In genomic region chr5:34289286-34289685, GRCm38 (mm10) we compare ENCODE assay signal across 26 mouse cellular contexts. TPM values are rescaled to one million over a fixed set of nuclear protein-coding genes. Genes with fewer than 3 reads are reported as not detected.
A peak's percentile ranks its signal among the peaks of the same experiment; 100 is the strongest.
DNase-seq lines count a peak whose midpoint lies in the region; ATAC-seq and TF ChIP-seq lines count a peak whose summit lies in the region.
"Had no signal": no experiment of that assay in that cellular context is flagged by ENCODE, and none has a peak within 500 bp of the region (broad histone marks: within the 10 kb centered on the region; RNA-seq: fewer than 3 reads in every experiment).

No protein-coding gene starts in this region.

- H3K9me3 ChIP-seq in hindbrain, postnatal 0 days (ENCODE audit: low read length): no peaks in the 10 kb centered on the region
- no peaks in the 10 kb centered on the region for H3K9me3 ChIP-seq in hindbrain, embryonic 12.5 days (replicated peaks)
- no peaks in the 10 kb centered on the region for H3K9me3 ChIP-seq in forebrain, postnatal 0 days (ENCODE audit: low read length)
- no peaks in the 10 kb centered on the region for H3K9me3 ChIP-seq in midbrain, embryonic 16.5 days (replicated peaks; ENCODE audit: control insufficient read depth, low read length, poor library complexity, severe bottlenecking)
- H3K9me3 ChIP-seq: embryonic facial prominence, embryonic 12.5 days; heart, embryonic 15.5 days; kidney, embryonic 15.5 days; limb, embryonic 12.5 days; liver, embryonic 12.5 days; megakaryocyte, embryonic 14.5 days; stomach, embryonic 15.5 days had no signal

- H3K4me2 ChIP-seq in hindbrain, postnatal 0 days (ENCODE audit: low read depth, low read length): peak overlapping the region; percentile 84
- H3K4me2 ChIP-seq in hindbrain, embryonic 12.5 days (replicated peaks): no peak overlapping the region; the same call in 1 of the 2 replicates
- peak overlapping the region; percentile 77; the same call in 1 of the 2 replicates for H3K4me2 ChIP-seq in forebrain, postnatal 0 days (ENCODE audit: low read depth)
- peak overlapping the region; percentile 74; the same call in 1 of the 2 replicates for H3K4me2 ChIP-seq in midbrain, embryonic 16.5 days (ENCODE audit: low read length)

- H3K4me3 ChIP-seq in hindbrain, postnatal 0 days (ENCODE audit: low read length): no peak overlapping the region
- H3K4me3 ChIP-seq in hindbrain, embryonic 12.5 days: no peak overlapping the region
- no peak overlapping the region for H3K4me3 ChIP-seq in forebrain, postnatal 0 days (ENCODE audit: low read depth, low read length)
- 0 out of 2 replicates have a peak overlapping the region, but pooled peaks have one; percentile 58 for H3K4me3 ChIP-seq in midbrain, embryonic 16.5 days (ENCODE audit: low read depth, low read length)
- H3K4me3 ChIP-seq: erythroblast, embryonic 14.5 days; myocyte had no signal

- H3K9ac ChIP-seq in hindbrain, postnatal 0 days (replicated peaks; ENCODE audit: low read length): no peak overlapping the region
- no peak overlapping the region for H3K9ac ChIP-seq in hindbrain, embryonic 12.5 days
- no peak overlapping the region for H3K9ac ChIP-seq in forebrain, postnatal 0 days
- H3K9ac ChIP-seq in midbrain, embryonic 16.5 days (ENCODE audit: low read depth, low read length): no peak overlapping the region
- H3K9ac ChIP-seq: kidney, embryonic 15.5 days; liver, embryonic 12.5 days; stomach, embryonic 15.5 days had no signal

- no peak overlapping the region for H3K27ac ChIP-seq in hindbrain, postnatal 0 days
- H3K27ac ChIP-seq in hindbrain, embryonic 12.5 days: no peak overlapping the region
- H3K27ac ChIP-seq in forebrain, postnatal 0 days (ENCODE audit: low read depth, low read length): no peak overlapping the region
- H3K27ac ChIP-seq in midbrain, embryonic 16.5 days (ENCODE audit: low read length): no peak overlapping the region
- H3K27ac ChIP-seq: embryonic facial prominence, embryonic 12.5 days; heart, embryonic 15.5 days; kidney, embryonic 15.5 days; limb, embryonic 12.5 days; liver, embryonic 12.5 days; stomach, embryonic 15.5 days had no signal

- no peak for TF ChIP-seq CTCF in hindbrain, postnatal 0 days (IDR thresholded peaks at IDR 0.05; ENCODE audit: low read depth)
- TF ChIP-seq CTCF in forebrain, postnatal 0 days (IDR thresholded peaks at IDR 0.05; ENCODE audit: low read depth): no peak

- peak; percentile 69 for DNase-seq in cerebellum, adult 9-11 months
- no peak for DNase-seq in hindbrain, postnatal 0 days (ENCODE audit: low spot score)
- no peak for DNase-seq in forebrain, postnatal 0 days
- DNase-seq in gastrocnemius, postnatal 4 days (ENCODE audit: low spot score in 2 of 2): no peak
- DNase-seq: adrenal gland, postnatal 25 days; B cell, adult 2 months; gastrocnemius, postnatal 14 days; kidney, postnatal 4 days; lung, adult 2 months; retina, postnatal 1 day had no signal

- 57% methylated on average over 2 of the region's 2 CpGs for WGBS in hindbrain, postnatal 0 days
- WGBS in hindbrain, embryonic 12.5 days: 64% methylated on average over 2 of the region's 2 CpGs
- 52% methylated on average over 2 of the region's 2 CpGs for WGBS in forebrain, postnatal 0 days
- WGBS in midbrain, embryonic 16.5 days: 59% methylated on average over 2 of the region's 2 CpGs

- no peaks in the 10 kb centered on the region for H3K36me3 ChIP-seq in hindbrain, postnatal 0 days (ENCODE audit: insufficient read depth, low read length)
- H3K36me3 ChIP-seq in hindbrain, embryonic 12.5 days: no peaks in the 10 kb centered on the region
- H3K36me3 ChIP-seq in forebrain, postnatal 0 days (ENCODE audit: insufficient read depth): no peaks in the 10 kb centered on the region
- no peaks in the 10 kb centered on the region for H3K36me3 ChIP-seq in midbrain, embryonic 16.5 days (ENCODE audit: control insufficient read depth, insufficient read depth, low read length)
- H3K36me3 ChIP-seq: embryonic facial prominence, embryonic 12.5 days; heart, embryonic 15.5 days; kidney, embryonic 15.5 days; limb, embryonic 12.5 days; liver, embryonic 12.5 days; stomach, embryonic 15.5 days had no signal

- H3K27me3 ChIP-seq in hindbrain, postnatal 0 days (ENCODE audit: insufficient read depth, low read length): 0 out of 2 replicates have a peak, but pooled peaks cover 6% of the 10 kb centered on the region
- peaks cover 58% of the 10 kb centered on the region for H3K27me3 ChIP-seq in hindbrain, embryonic 12.5 days
- H3K27me3 ChIP-seq in forebrain, postnatal 0 days (ENCODE audit: insufficient read depth, low read length): no peaks in the 10 kb centered on the region; the same call in 1 of the 2 replicates
- H3K27me3 ChIP-seq in midbrain, embryonic 16.5 days (ENCODE audit: control insufficient read depth, insufficient read depth, low read depth, low read length): peaks cover 5% of the 10 kb centered on the region

- ATAC-seq in cerebellum, adult (ENCODE audit: insufficient number of reproducible peaks, low FRiP score, low TSS enrichment): no peak
- ATAC-seq in hindbrain, postnatal 0 days: no peak
- no peak for ATAC-seq in hindbrain, embryonic 12.5 days (ENCODE audit: low FRiP score)
- no peak for ATAC-seq in forebrain, postnatal 0 days
- ATAC-seq in midbrain, embryonic 16.5 days: no peak
- ATAC-seq: intestine, postnatal 0 days; liver, embryonic 12.5 days had no signal

- H3K4me1 ChIP-seq in hindbrain, postnatal 0 days (ENCODE audit: insufficient read depth, low read length): no peaks in the 10 kb centered on the region
- H3K4me1 ChIP-seq in hindbrain, embryonic 12.5 days: peaks cover 21% of the 10 kb centered on the region
- H3K4me1 ChIP-seq in forebrain, postnatal 0 days (ENCODE audit: insufficient read depth): no peaks in the 10 kb centered on the region
- H3K4me1 ChIP-seq in midbrain, embryonic 16.5 days (ENCODE audit: control insufficient read depth, insufficient read depth, low read length): peaks cover 15% of the 10 kb centered on the region

RNA-seq across cellular contexts. Expression of gene Cfap99, which starts 0.9 kb away (rescaled TPM):
- 0.97 TPM in 1 of 2 replicates, not detected in the other for total RNA-seq in hindbrain, postnatal 0 days (2014; rRNA removed)
- 0.13 and 0.19 TPM in 2 replicates for polyA plus RNA-seq in hindbrain, postnatal 0 days (2015; fragmentation: Nextera tagmentation; extraction: Ambion mirVana)
- 0.09 and 0.25 TPM in 2 replicates for polyA plus RNA-seq in hindbrain, embryonic 12.5 days (2016; fragmentation: Nextera tagmentation; extraction: Ambion mirVana)
- total RNA-seq in forebrain, postnatal 0 days (2014; rRNA removed): 0.08 and 0.24 TPM in 2 replicates
- polyA plus RNA-seq in forebrain, postnatal 0 days (2015; fragmentation: Nextera tagmentation; extraction: Ambion mirVana): 0.10 and 0.23 TPM in 2 replicates
- polyA plus RNA-seq in midbrain, embryonic 16.5 days (2015; fragmentation: Nextera tagmentation; extraction: Ambion mirVana): 0.10 and 0.16 TPM in 2 replicates
- under 1 TPM; 0.16 to 0.17 TPM for total RNA-seq in gastrocnemius, postnatal 4 days (2021)
- total RNA-seq: adrenal gland, postnatal 25 days; heart, adult 8-10 months; hematopoietic stem cell, adult 5-6 weeks had no signal
- polyA plus RNA-seq: embryonic facial prominence, embryonic 12.5 days; erythroblast, embryonic 14.5 days; intestine, postnatal 0 days; kidney, embryonic 15.5 days; limb, embryonic 12.5 days; liver, embryonic 12.5 days; stomach, embryonic 15.5 days; thymus, postnatal 0 days had no signal

RNA-seq across cellular contexts. Expression of gene Zfyve28, which starts 1.0 kb away (rescaled TPM):
- 10.1 and 13.9 TPM in 2 replicates for total RNA-seq in hindbrain, postnatal 0 days (2014; rRNA removed)
- 3.0 and 3.8 TPM in 2 replicates for polyA plus RNA-seq in hindbrain, postnatal 0 days (2015; fragmentation: Nextera tagmentation; extraction: Ambion mirVana)
- 2.9 and 4.1 TPM in 2 replicates for polyA plus RNA-seq in hindbrain, embryonic 12.5 days (2016; fragmentation: Nextera tagmentation; extraction: Ambion mirVana)
- 12.2 and 14.2 TPM in 2 replicates for total RNA-seq in forebrain, postnatal 0 days (2014; rRNA removed)
- polyA plus RNA-seq in forebrain, postnatal 0 days (2015; fragmentation: Nextera tagmentation; extraction: Ambion mirVana): 3.6 and 4.0 TPM in 2 replicates
- 4.0 and 4.9 TPM in 2 replicates for polyA plus RNA-seq in midbrain, embryonic 16.5 days (2015; fragmentation: Nextera tagmentation; extraction: Ambion mirVana)
- total RNA-seq in gastrocnemius, postnatal 4 days (2021): 1 to 10 TPM; 2.8 to 2.9 TPM
- polyA plus RNA-seq: erythroblast, embryonic 14.5 days; liver, embryonic 12.5 days had no signal

RNA-seq across cellular contexts. Expression of gene Rnf4, which starts 46.8 kb away (rescaled TPM):
- 103 and 104 TPM in 2 replicates for total RNA-seq in hindbrain, postnatal 0 days (2014; rRNA removed)
- polyA plus RNA-seq in hindbrain, postnatal 0 days (2015; fragmentation: Nextera tagmentation; extraction: Ambion mirVana): 119 and 127 TPM in 2 replicates
- 158 and 159 TPM in 2 replicates for polyA plus RNA-seq in hindbrain, embryonic 12.5 days (2016; fragmentation: Nextera tagmentation; extraction: Ambion mirVana)
- 116 and 122 TPM in 2 replicates for total RNA-seq in forebrain, postnatal 0 days (2014; rRNA removed)
- polyA plus RNA-seq in forebrain, postnatal 0 days (2015; fragmentation: Nextera tagmentation; extraction: Ambion mirVana): 122 and 129 TPM in 2 replicates
- polyA plus RNA-seq in midbrain, embryonic 16.5 days (2015; fragmentation: Nextera tagmentation; extraction: Ambion mirVana): 127 and 131 TPM in 2 replicates
- 10 to 100 TPM; 63.2 to 66.1 TPM for total RNA-seq in gastrocnemius, postnatal 4 days (2021)
